Mouse (Mus musculus): ENCODE data around the gene Sln.

DNA sequence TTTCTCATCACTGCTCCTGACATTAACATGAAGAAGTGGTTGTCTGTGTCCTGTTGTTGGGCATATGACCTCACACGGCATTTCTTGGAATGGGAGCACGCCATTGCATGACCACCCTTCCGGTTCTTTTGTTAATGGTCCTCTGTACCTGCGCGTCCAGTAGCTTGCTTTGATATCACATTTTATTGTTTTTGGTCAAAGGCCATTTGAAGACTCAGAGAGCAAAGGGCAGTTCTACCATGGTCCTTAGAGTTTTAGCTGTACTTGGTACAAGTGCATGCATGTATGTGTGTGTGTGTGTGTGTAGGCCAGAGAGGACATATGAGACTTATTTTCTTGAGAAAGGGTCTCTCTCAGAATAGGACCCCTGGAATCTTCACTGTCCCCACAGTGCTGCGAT, 36.5 kb upstream of the Sln start:
- TF ChIP-seq TCF12 (IDR thresholded peaks at IDR 0.05; ENCODE audit: insufficient read depth, poor library complexity, severe bottlenecking) (no peak), TCF3 (IDR thresholded peaks at IDR 0.05; ENCODE audit: insufficient read length, low read depth) (no peak), POLR2AphosphoS2 (IDR thresholded peaks at IDR 0.05; ENCODE audit: insufficient read length, low read depth) (no peak), POLR2A (IDR thresholded peaks at IDR 0.05; ENCODE audit: insufficient read length, low read depth) (no peak), SRF (IDR thresholded peaks at IDR 0.05; ENCODE audit: control insufficient read depth, insufficient read length, low read depth) (no peak), MAX (IDR thresholded peaks at IDR 0.05; ENCODE audit: low read depth) (no peak)

Data from myocyte (in vitro differentiated cells).